Mouse (Mus musculus) macrophage (primary cell): ENCODE results near the gene Gm49403. TPM values are rescaled to one million over a fixed set of nuclear protein-coding genes. Genes with fewer than 3 reads are reported as not detected.

Experiments used
- H3K27ac ChIP-seq: fragments of 350-480 bp; formaldehyde crosslinking; 2 replicates; pipeline ENCODE4 v1.9.0; 2021
- H3K36me3 ChIP-seq: fragments of 350-480 bp; formaldehyde crosslinking; 2 replicates; pipeline ENCODE4 v1.9.0; 2021; ENCODE audit errors: inconsistent target
- H3K4me3 ChIP-seq: fragments of 350-480 bp; formaldehyde crosslinking; 2 replicates; pipeline ENCODE4 v1.9.0; 2021; ENCODE audit errors: inconsistent target
- H3K79me2 ChIP-seq: fragments of 350-480 bp; formaldehyde crosslinking; 2 replicates; pipeline ENCODE4 v1.9.0; 2021; ENCODE audit errors: inconsistent target
- WGBS: methylation state at CpG from one replicate; pipeline ENCODE4 v1.1.7; 2026; ENCODE audit warnings: inconsistent platforms; ENCODE audit not compliant: missing documents; 5-methylcytosine and 5-hydroxymethylcytosine counted together
- polyA plus RNA-seq: library from polyadenylated mRNA; stranded (reverse); fragments of 250-400 nt; gene quantifications from 3 replicates; pipeline ENCODE4 v1.2.4, GENCODE M21; 2018; ENCODE audit warnings: inconsistent platforms

Gene Gm49403
- polyA plus RNA-seq, 1 experiment from 2014 or later = not detected

DNA sequence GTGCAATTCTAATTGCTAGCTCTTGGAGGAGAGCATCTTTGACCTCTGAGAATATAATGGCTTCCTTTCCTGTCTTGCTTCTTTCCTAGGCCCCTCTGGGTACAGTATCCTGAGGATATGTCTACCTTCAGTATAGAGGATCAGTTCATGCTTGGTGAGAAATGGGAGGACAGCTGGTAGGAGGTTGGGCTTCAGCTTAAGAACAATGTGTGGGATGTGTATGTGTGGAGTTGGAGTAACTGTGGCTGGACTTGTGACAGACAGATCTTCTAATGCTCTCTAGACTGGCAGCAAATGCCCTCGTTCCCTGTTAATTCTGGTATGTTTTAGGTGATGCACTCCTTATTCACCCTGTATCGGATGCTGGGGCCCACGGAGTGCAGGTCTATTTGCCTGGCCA is 30.5 kb downstream of the Gm49403 start:
- no peak overlapping the region for H3K27ac ChIP-seq
- H3K79me2 ChIP-seq = no peaks in the 10 kb centered on the region
- H3K36me3 ChIP-seq = peaks cover 66% of the 10 kb centered on the region
- WGBS = 89% methylated on average over 3 of the region's 3 CpGs
- H3K4me3 ChIP-seq = no peak overlapping the region

- Histone ChIP-seq H3K36me3 (peaks cover 25% of the 10 kb centered on the region), H3K27ac (no peak overlapping the region), H3K79me2 (peaks cover 34% of the 10 kb centered on the region), H3K4me3 (no peak overlapping the region)
- 75% methylated on average over 2 of the region's 3 CpGs for WGBS
These were observed 35.3 kb downstream of the Gm49403 start for GRCm38 (mm10) chr19:8919000-8919399.

- Histone ChIP-seq H3K4me3 (no peak overlapping the region), H3K79me2 (peaks cover 41% of the 10 kb centered on the region)
- WGBS = 77% methylated on average over 5 of the region's 6 CpGs
These were observed 35.9 kb downstream of the Gm49403 start for GRCm38 (mm10) chr19:8919684-8920072.

GRCm38 (mm10) chr19:8920073-8920736 is 36.5 kb downstream of the Gm49403 start, which contains the start of gene B3gat3:
B3gat3 (plus strand) TSS chr19:8920374.
- peak within 1 kb of the TSS; percentile 81 for H3K27ac ChIP-seq
- H3K4me3 ChIP-seq = peak within 1 kb of the TSS; percentile 93
- peaks cover 14% of the 10 kb centered on the region for H3K36me3 ChIP-seq
- WGBS = under 1% methylated on average over 48 of the region's 50 CpGs
- peaks cover 44% of the 10 kb centered on the region for H3K79me2 ChIP-seq

More at GRCm38 (mm10) chr19:8919684-8920072, 35.9 kb downstream of the Gm49403 start:
- Histone ChIP-seq H3K27ac (peak overlapping the region; percentile 49), H3K36me3 (peaks cover 18% of the 10 kb centered on the region)

GRCm38 (mm10) chr19:8920836-8921291 is 37.1 kb downstream of the Gm49403 start:
- Histone ChIP-seq H3K27ac (peak overlapping the region; percentile 81), H3K4me3 (peak overlapping the region; percentile 93), H3K79me2 (peaks cover 47% of the 10 kb centered on the region), H3K36me3 (peaks cover 14% of the 10 kb centered on the region)
- WGBS = 1% methylated on average over 6 of the region's 6 CpGs

DNA sequence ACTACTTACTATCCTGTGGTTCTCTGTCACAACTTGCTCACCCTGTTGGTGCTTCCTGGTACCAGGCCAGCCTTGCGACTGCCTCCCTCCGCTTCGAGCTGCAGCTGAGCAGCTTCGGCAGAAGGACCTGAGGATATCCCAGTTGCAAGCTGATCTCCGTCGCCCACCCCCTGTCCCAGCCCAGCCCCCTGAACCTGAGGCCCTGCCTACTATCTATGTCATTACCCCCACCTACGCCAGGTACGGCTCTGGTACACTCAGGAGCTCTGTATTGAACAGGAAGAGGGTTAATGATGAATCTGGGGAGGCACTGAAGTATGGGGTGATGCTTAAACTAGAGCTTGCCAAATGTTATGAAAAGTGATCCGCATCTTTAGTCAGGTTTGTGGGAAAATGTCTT is 38.0 kb downstream of the Gm49403 start:
- H3K4me3 ChIP-seq = peak overlapping the region; percentile 93
- peaks cover 47% of the 10 kb centered on the region for H3K79me2 ChIP-seq
- 0 out of 2 replicates have a peak overlapping the region, but pooled peaks have one; percentile 81 for H3K27ac ChIP-seq
- H3K36me3 ChIP-seq = peaks cover 15% of the 10 kb centered on the region; the same call in 1 of the 2 replicates
- 72% methylated on average over 8 of the region's 9 CpGs for WGBS

DNA sequence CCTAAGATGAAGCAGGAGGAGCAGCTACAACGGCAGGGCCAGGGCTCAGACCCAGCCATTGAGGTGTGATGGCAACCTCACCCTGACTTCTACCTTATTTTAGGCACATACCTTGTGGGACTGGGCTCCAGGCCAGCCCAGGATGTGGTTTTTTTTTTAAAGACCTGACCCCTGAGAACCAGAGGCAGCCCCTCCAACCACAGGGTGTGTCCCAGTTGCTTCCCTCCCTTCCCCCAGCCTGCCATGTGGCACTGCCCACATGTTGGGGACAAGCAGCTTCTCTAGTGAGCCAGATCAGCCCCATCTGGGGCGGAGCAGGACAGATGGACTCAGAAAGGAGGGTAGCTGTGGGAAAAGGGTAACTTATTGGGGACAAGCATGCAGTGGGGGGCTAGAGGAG is 43.0 kb downstream of the Gm49403 start:
- peaks cover 49% of the 10 kb centered on the region for H3K79me2 ChIP-seq
- H3K27ac ChIP-seq = no peak overlapping the region
- H3K4me3 ChIP-seq = no peak overlapping the region
- H3K36me3 ChIP-seq = peaks cover 18% of the 10 kb centered on the region; the same call in 1 of the 2 replicates
- 32% methylated on average over 2 of the region's 2 CpGs for WGBS

DNA sequence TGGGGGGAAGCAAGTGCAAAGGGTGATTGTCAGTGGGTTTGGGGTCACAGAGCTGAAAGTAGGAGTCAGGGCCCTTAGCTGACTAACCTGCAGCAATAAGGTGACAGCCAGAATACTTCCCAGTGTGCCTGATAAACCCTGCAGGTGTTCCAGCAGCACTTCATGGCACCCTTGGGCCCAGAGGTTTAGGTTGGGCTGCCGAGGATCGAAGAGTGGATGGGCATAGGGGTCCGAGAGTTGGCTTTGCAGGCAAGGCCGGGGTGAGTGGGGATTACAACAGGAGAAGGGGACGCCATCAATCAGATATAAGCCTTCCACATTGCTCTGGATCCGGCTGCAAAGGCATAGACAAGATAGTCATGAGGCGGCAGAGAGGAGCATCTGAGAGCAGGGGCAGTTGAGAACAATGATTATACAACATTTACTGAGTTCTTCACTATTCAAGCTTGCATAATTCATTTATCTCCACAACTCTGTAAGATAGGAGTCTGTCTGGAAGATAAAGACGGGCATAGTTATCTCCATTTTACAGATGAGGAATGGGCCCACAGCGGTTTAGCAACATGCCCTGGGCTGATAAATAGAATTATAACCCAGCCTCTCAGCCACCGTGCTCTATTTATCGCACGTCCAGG is 44.3 kb downstream of the Gm49403 start:
- WGBS = 94% methylated on average over 12 of the region's 12 CpGs
- H3K79me2 ChIP-seq = peaks cover 36% of the 10 kb centered on the region
- no peak overlapping the region for H3K4me3 ChIP-seq
- peaks cover 21% of the 10 kb centered on the region; the same call in 1 of the 2 replicates for H3K36me3 ChIP-seq
- H3K27ac ChIP-seq = no peak overlapping the region

DNA sequence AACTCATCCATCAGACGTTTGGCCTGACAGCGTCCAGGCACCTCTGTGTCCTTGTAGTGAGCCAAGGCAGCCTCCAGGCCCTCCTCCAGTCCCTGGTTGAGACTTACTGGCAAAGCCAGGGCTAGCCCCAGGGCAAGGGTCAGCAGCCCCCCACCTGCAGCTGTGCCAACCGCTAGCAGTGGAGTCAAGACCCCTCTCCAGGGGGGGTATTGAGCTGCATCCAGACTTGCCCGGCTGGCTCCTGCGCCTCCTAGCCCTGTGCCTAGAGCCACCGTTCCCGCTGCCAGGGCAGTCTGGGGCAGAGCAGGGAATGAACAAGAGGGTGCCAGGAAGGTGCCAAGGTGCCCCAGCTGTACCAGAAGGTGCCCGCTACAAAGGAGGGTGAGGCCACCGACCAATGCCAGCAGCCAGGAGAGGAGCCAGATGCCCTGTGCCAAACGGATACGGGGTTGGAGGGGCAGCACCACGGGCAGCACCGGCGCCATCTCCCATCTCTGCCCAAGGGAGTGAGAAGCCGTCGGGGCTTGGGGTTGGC is 45.0 kb downstream of the Gm49403 start:
- H3K79me2 ChIP-seq = peaks cover 29% of the 10 kb centered on the region
- H3K27ac ChIP-seq = no peak overlapping the region
- peaks cover 28% of the 10 kb centered on the region for H3K36me3 ChIP-seq
- WGBS = 54% methylated on average over 16 of the region's 16 CpGs
- peak overlapping the region; percentile 67 for H3K4me3 ChIP-seq

- WGBS = under 1% methylated on average over 66 of the region's 74 CpGs
These were observed 45.7 kb downstream of the Gm49403 start, which contains the start of the genes Rom1 and Eml3 for GRCm38 (mm10) chr19:8929224-8930088. Rom1 (minus strand) TSS chr19:8929356. Eml3 (plus strand) TSS chr19:8929552.

GRCm38 (mm10) chr19:8930117-8930516 is 46.4 kb downstream of the Gm49403 start:
- H3K36me3 ChIP-seq = peaks cover 42% of the 10 kb centered on the region
- 6% methylated on average over 11 of the region's 11 CpGs for WGBS
- no peak overlapping the region for H3K27ac ChIP-seq
- H3K79me2 ChIP-seq = peaks cover 18% of the 10 kb centered on the region; the same call in 1 of the 2 replicates
- H3K4me3 ChIP-seq = peak overlapping the region; percentile 67

More at GRCm38 (mm10) chr19:8929224-8930088, 45.7 kb downstream of the Gm49403 start, which contains the start of the genes Rom1 and Eml3:
- H3K4me3 ChIP-seq = peak within 1 kb of the TSS; percentile 67
- H3K36me3 ChIP-seq = peaks cover 35% of the 10 kb centered on the region
- H3K79me2 ChIP-seq = peaks cover 22% of the 10 kb centered on the region; the same call in 1 of the 2 replicates
- H3K27ac ChIP-seq = no peak within 1 kb of the TSS

DNA sequence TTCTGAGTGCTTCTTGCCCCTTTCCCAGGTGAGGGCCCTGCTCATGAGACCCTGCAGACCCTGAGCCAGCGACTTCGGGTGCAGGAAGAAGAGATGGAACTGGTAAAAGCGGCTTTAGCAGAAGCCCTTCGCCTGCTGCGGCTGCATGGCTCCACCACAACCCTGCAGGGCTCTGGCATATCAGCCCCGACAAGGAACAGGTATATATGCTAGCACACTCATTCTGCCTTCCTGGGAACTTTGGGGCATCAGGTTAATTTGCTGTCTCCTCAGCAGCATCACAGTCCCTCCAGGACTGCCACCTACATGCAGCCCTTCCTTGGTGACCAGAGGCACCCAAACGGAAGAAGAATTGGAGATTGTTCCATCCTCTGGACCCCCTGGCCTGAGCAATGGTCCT is 47.0 kb downstream of the Gm49403 start:
- WGBS = 83% methylated on average over 7 of the region's 7 CpGs
- Histone ChIP-seq H3K27ac (no peak overlapping the region), H3K4me3 (peak overlapping the region; percentile 67; the same call in 1 of the 2 replicates), H3K36me3 (peaks cover 39% of the 10 kb centered on the region), H3K79me2 (peaks cover 14% of the 10 kb centered on the region; the same call in 1 of the 2 replicates)

DNA sequence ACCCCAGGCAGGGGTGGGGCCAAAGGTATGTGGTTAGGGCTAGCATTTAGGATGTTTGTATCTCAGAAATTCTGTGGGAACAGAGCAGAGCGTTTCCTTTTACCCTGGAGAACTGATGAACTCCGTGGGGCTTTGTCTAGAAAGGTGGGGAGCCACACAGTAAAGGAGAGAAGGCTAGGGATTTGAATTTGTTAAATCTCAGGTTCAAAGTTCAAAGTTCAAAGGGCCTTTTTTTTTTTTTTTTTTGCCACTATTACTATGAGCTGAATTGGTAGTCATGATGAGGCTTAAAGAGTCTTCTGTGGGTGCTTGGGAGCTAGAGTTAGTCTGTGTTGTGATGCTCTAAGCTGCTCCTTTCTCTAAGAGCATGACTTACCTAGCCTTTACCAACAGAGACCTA is 53.0 kb downstream of the Gm49403 start:
- Histone ChIP-seq H3K27ac (no peak overlapping the region), H3K79me2 (no peaks in the 10 kb centered on the region), H3K36me3 (peaks cover 44% of the 10 kb centered on the region), H3K4me3 (no peak overlapping the region)
- WGBS = 97% methylated on average over 2 of the region's 2 CpGs
